Mouse (Mus musculus) brain, embryonic 14.5 days (tissue): Measurements from ENCODE around the gene Ldlrap1.

Experiments
- CTCF ChIP-seq: fragments of 200-500 bp; IDR thresholded peaks from 2 replicates; pipeline ENCODE4 v1.5.1; 2012; ENCODE audit warnings: inconsistent platforms, mild to moderate bottlenecking, moderate library complexity, borderline replicate concordance; ENCODE audit not compliant: insufficient read depth, insufficient read length; ENCODE audit errors: extremely low read depth
- POLR2A ChIP-seq: fragments of 200-500 bp; IDR thresholded peaks from 2 replicates; pipeline ENCODE4 v1.6.1; 2012; ENCODE audit warnings: mild to moderate bottlenecking, inconsistent platforms, borderline replicate concordance; ENCODE audit not compliant: poor library complexity, insufficient read depth, insufficient read length, severe bottlenecking; ENCODE audit errors: extremely low read depth

DNA sequence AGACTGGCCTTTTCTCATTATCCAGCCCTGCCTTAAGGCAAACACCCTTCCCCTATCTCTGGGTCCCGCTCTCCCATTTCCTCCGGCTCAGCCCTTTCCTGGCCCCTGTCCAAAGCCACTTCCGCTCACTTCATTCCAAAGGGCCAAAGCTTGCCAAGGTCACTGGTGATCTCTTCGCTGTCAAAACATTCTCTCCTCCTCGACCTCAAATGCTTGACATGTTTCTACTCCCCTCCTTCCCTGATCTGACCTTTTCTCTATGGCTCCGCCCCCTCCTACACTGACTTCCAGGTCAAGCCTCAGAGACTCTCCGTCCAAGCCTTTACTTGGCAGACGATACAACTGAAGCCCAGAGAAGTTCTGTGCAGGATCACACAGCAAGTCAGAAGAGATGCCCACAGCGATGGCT is 7.0 kb downstream of the Ldlrap1 start:
- TF ChIP-seq CTCF = no peak
- no peak for TF ChIP-seq POLR2A
